Mouse (Mus musculus) left cerebral cortex, postnatal 4 days (tissue): Measurements from ENCODE around the gene Faim2. TPM values are rescaled to one million over a fixed set of nuclear protein-coding genes. Genes with fewer than 3 reads are reported as not detected.

Experiments
- DNase-seq: peaks from one replicate; pipeline ENCODE4 v3.0.0-alpha.2; 2022
- intact Hi-C: fragments of 180-260 bp; cut with DNase I; formaldehyde crosslinking; loops from one replicate; pipeline ENCODE4 v1.15.1; 2025
- total RNA-seq, 2 experiments: library from RNA; stranded (reverse); gene quantifications; 2 replicates each; pipeline ENCODE4 v1.2.3; 2021

The Faim2 gene
- total RNA-seq: 10 to 100 TPM; 53.6 to 65.1 TPM

DNA sequence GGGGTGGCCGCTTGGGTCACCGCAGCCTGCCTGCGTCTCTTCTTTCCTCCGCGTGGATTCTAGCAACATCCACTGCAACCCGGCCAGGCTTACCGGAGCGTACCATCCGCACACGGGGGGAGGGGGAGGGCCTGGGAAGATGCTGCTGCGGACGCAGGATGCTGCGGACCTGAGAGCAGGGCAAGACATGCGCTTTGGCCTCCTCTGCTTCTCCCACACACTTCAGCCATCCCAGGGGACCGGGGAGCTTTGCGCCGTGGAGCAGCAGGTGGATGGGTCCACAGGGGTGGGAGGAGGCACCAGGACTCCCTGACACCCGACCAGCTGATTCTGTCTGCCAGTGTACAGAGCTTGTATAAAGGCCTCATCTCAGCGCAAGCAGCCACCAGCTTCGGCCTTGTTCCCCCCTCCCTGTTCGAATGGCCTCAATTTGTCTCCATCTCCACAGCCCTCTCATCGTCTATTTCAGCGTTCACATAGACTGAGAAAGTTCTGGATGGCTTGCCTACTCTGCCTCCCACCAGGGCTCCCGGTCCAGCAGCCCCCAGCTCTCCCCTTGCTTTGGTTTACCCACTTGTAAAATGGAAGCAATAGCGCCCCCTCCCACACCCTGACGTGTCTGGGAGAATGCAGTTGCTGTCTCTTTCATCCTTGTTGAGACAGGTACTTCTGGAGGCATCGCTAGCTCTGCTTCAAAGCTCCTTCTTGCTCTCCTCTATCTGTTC, at the start of gene Faim2:
TSS of gene Faim2 (minus strand) at position 537 of the 725 bp plus-strand sequence.
- DNase-seq: peak; percentile 54
- intact Hi-C loops: no loop called here

DNA sequence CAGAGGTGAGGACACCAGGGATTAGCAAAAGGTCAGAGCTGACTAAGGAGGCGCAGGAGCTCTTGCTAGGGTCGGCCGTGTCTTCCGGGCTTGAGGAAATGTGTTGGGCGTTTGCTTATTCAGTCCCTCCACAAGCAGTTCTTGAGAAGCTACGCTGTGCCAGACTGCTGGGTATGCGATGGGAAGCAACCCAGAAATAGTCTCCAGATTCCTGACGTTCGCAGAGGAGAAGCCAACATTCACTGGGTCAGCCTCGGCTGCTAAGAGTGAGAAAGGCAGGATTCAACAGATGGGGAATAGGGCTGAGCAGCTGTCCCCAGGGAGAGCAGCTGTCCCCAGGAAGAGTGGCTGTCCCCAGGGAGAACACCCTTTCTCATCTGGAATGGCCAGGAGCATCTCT, 41.2 kb upstream of the Faim2 start:
- intact Hi-C loops: no loop called here
- no peak for DNase-seq

DNA sequence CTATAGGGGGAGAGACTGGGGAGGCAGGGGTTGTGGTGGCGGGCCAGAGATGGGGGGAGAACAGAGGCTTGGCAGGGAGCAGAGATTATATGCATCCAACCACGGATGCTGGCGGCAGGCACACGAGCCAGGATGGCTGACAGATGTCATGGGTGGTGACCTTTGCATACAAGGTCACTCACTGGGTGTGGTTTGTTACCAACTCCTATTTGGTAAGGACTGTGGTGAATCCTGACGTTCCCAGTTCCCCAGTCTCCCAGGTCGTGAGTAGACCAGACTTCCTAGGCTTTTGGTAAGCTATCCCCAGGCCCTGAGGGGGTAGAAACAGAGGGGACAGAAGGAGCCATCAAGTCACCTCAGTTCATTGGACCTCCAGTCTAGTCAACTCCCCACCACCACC, 40.7 kb upstream of the Faim2 start:
- intact Hi-C loops: no loop called here
- no peak for DNase-seq

GRCm38 (mm10) chr15:99567371-99567770, 39.4 kb upstream of the Faim2 start:
- DNase-seq: no peak
- intact Hi-C loops: no loop called here

DNA sequence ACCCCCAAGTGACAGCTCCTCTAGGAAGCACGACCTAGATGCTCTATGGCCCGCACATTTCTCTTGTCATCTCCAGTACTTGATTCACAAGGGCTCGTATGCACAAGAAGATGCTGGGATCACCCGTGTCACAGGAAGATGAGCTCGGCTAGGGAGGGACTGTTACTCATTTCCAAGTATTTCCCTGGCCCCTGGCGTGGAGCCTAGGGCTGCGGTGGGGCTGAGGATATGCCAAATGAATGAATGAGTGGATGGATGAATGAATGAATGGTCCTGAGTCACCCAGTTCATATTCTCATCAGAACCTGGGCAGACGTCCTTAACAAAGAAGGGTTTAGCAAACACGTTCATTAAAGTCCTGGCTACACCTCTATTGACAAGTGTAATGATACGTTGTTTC, 32.3 kb upstream of the Faim2 start:
- no peak for DNase-seq
- intact Hi-C loops: no loop called here

DNA sequence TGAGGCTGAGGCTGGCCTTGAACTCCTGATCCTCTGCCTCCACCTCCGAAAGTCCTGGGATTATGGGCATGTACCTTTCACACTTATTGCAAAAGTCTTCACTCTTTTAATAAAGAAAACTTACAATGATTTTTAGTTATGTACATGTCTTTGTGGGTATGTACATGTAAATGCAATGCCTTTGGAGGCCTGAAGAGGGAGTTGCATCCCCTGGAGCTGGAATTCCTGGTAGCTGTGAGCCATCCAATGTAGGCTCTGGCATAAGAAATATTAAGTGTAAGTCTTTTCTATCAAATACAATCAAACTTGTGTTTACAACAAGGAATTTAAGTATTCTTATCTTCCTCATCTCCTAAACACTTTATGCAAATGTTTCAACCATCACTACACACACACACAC, 31.0 kb upstream of the Faim2 start:
- intact Hi-C loops: no loop called here
- no peak for DNase-seq

- no peak for DNase-seq
- intact Hi-C loops: no loop called here
Observed at GRCm38 (mm10) chr15:99553767-99554166, 25.8 kb upstream of the Faim2 start.

DNA sequence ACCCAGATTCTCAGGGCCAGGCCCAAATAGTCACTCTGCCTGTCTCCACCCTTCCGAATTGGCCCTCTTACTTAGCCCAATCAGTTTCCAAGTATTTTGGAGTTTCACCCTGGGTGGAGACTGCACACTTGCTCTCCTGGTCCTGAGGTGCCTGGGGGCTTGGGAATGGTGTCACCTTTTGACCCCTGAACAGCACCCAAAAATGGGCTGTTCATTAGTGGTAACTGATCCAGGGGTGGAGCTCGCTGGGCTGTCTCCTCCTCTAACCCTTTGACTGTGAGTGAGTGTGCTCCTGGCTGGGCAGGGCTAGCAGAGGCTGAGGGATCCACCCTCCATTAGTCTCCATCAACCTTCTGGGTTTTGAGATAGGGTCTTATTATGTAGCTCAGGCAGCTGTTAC, 21.9 kb upstream of the Faim2 start:
- no peak for DNase-seq
- intact Hi-C loops: no loop called here

DNA sequence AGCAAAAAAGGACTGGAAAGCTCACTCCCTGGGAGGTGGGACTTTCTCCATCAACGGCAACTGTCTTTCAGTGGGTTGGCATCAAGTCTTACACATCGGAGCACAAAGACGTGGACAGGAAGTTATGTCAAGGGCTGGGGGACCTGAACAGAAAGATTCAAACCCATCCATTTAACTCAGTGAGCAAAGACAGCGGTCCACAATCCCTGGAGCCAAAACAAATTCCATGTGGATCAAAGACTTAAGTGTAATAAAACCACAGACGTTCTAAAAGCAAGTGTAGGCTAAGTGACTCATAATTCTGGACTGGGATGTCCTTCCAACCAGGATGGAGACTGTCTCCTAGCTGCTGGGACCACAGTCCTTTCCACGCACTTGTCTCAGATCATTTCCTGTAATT, 19.8 kb upstream of the Faim2 start:
- intact Hi-C loops: no loop called here
- DNase-seq: no peak

GRCm38 (mm10) chr15:99546596-99546995, 18.6 kb upstream of the Faim2 start:
- intact Hi-C loops: no loop called here
- peak; percentile 23 for DNase-seq

- intact Hi-C loops: no loop called here
- DNase-seq: no peak
Observed at GRCm38 (mm10) chr15:99544047-99544446, 16.1 kb upstream of the Faim2 start.

GRCm38 (mm10) chr15:99539891-99540290, 11.9 kb upstream of the Faim2 start:
- DNase-seq: no peak
- intact Hi-C loops: no loop called here

DNA sequence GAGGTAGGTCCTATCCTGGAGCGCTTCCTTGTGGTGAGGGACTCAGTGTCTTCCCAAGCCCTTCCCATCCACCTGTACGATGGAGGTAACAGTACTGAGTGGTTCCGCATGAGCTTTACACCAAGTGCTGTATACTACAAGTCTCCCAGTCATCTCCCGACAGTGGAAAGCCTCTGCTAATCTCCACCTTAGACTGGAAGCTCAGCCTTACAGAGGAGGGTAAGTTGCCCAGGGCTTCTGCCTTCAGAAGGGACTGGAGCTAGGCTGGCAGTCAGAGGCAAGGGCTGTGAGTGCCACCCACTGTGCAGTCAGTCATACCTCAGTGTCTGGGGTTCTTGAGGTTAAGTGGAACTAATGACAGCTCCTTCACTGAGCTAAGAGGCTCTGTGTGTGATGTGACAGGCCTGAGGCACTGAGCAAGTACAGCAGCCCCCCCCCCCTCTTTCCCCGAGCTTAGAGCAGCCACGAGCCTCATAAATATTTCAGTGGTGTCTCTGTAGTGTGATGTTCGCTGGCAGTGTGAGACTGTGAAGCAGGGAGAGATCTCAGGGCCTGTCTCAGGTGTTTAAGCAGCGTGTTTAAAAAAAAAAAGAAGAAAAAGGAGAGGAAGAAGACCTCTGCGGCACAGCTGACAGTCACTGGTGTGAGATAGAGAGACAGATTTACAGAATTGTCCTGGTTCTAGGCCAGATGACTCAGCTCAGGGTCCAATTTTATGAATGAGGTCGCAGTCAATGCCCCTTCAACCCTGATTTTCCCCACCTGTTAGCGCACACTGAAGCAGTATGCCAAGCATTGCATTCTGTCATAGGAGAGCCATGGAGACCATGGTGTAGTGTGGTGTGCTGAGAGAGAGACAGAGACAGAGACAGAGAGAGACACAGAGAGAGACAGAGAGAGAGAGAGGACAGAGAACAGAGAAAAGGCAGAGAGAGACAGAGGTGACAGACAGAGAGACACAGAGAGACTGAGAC, 9.2 kb upstream of the Faim2 start:
- DNase-seq: no peak
- intact Hi-C loops: no loop called here

DNA sequence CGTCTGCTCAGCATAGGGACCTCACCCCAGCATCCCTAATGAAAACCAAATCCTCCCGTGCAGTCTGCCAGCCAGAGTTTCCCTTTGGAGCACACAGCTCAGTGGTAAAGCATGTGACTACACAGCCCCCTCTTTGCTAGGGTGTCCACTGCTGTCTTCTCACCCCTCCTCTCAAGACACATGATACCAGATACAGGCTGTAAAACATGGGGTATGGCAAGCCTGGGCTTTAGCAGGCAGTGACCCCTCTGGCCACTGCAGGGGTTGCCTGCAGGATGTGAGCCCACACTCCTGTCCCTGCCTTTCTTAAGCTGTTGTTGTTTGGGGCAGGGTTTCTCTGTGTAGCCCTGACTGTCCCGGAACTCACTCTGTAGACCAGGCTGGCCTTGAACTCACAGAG, 4.1 kb upstream of the Faim2 start:
- no peak for DNase-seq

GRCm38 (mm10) chr15:99531146-99531545, 3.2 kb upstream of the Faim2 start:
- intact Hi-C loops: no loop called here
- DNase-seq: no peak

More for the DNA sequence above, 4.1 kb upstream of the Faim2 start:
- intact Hi-C loops: no loop called here

- no peak for DNase-seq
- intact Hi-C loops: no loop called here
Observed at GRCm38 (mm10) chr15:99526681-99527080, 1.3 kb downstream of the Faim2 start.

- DNase-seq: no peak
- intact Hi-C loops: no loop called here
Observed at GRCm38 (mm10) chr15:99520306-99520705, 7.7 kb downstream of the Faim2 start.

GRCm38 (mm10) chr15:99519626-99520025, 8.3 kb downstream of the Faim2 start:
- intact Hi-C loops: no loop called here
- no peak for DNase-seq

GRCm38 (mm10) chr15:99517715-99518114, 10.2 kb downstream of the Faim2 start:
- intact Hi-C loops: no loop called here
- DNase-seq: no peak

GRCm38 (mm10) chr15:99516715-99517114, 11.2 kb downstream of the Faim2 start:
- intact Hi-C loops: no loop called here
- no peak for DNase-seq

GRCm38 (mm10) chr15:99511797-99512525, 16.0 kb downstream of the Faim2 start:
- no peak for DNase-seq
- intact Hi-C loops: no loop called here
